Mouse (Mus musculus) spleen, adult 12 weeks (tissue): ENCODE data around the gene Tbck.

Experiments used
- DNase-seq: peaks from one replicate; pipeline ENCODE4 v3.0.0; 2022; ENCODE audit warnings: low spot score

Gene Tbck

DNA sequence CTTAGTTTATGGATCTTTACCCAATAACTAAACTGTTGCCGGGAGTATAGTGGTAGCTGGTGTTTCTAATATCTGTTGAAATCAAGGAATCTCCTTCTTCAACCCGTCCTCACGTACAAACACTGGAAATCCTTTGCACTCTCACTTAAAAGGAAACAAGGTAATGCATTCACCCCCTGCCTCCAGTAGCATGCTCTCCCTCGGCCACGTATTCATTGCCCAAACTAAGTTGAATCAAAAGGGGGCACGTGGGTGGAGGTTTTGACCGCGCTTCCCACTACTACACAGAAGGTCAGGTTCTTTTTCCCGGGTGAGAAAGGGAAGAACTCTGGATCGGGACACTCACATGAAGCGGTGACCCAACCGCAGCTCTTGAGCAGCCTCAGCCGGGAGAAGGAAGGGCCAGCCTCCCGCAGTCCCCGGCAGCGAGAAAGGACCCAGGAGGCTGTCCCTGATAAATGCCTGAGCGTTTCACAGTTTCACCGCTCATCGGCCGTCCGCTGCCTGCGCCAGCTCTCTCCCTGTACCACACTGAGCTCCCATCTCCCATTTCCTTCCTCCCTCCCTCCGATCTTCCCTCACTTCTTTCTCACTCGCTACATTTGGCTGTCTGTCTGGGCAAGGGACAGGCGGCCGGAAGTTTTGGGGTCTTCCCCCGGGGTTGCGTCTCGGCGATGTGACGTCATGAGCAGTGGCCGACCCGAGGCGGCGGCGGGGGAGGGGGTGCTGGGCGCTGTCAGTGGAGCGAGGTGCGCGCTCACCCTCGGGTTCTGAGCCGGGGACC, at the start of gene Tbck:
Gene Tbck, plus strand, starts transcription at position 698 of the 784 bp plus-strand sequence.
- peak; percentile 84 for DNase-seq

DNA sequence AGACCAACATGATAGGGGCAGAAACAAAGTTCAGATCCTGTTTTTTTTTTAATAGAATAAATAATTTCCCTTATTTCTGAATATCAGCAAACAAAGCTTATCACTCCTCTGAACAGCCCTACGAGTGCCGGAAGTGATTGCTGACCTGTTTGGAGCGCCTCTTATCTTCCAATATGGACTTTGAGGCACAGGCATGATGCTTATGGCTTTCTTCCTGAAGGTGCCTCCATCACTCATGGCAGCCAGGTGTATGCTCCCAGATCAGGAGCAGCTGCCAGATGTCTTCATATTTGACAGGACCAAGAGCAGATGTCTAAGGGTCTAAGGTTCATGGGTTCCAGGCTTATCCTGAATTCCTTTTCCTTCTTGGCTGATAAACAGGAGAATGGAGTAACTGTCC, 46.9 kb upstream of the Tbck start:
- no peak for DNase-seq

DNA sequence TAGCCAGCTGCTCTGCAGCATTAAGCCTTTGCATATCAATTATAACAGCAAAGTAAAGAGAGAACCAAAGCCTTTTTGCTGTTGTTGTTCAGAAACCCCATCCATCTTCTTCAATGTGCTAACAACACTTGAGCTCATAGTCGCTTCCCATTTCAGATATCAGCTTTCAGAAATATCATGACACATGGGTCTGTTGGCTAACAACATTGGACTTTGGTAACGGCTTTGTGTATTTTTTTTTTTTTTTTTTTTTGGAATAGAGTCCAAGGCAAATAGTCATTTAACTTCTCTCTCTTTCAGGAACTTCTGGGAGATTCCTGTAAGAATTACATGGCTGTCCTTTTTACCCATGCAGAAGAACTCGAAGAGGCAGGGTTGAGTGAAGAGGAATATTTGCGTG, 39.9 kb upstream of the Tbck start:
- no peak for DNase-seq

DNA sequence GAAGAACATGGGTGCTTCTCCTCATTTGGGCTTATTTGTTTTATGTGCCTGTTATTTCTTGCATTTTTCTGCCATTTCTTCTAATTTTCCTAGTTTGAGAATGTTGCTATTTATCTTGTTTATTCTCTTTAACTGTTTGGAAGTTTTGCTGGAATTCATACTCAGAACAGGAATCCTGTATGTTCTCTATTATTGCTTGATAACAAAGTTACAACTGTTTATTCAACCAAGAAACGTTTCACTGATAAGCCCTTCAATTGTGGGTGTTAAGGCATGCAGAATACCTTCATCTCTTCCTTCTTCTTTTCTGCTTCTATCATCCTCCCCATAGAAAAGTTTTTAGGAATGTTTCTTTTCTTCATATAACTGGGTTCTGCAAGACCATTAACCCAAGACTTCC, 37.1 kb upstream of the Tbck start:
- no peak for DNase-seq

DNA sequence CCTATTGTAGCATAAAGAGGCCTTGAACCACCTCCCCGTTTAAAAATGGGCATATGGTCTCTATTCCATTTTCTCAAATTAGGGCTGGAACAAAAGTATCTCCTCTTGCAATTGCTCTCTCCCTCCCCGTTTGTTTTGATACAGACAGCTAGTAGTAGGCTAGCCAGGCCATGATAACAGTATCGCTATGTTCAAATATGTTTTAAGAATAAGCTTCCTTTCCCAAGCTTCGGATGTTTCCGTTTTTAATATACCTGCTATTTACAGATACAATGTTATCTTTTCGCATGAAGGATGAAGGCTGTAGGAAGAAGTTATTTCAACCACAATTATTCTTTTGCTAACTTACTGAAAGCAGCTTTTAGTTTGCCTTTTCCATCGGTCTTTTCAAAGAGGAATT, 34.6 kb upstream of the Tbck start:
- no peak for DNase-seq

DNA sequence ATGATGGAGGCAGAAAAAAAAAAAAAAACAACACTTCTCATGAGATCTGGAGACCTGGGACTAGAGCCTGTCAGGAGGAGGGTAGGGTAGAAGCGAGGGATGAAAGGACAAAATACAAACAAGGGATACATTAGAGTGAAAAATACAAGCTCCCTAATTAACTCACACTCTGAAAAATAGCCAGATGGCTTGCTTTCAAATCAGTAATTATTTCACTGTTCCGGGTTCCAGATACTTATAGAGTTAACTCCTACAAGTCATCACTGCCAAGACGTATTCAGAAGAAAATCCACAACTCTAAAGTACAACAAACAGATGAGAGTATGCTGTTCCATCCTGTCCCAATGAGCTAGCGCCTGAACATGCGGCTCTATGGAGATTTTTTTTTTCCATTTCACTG, 33.8 kb upstream of the Tbck start:
- DNase-seq = no peak

DNA sequence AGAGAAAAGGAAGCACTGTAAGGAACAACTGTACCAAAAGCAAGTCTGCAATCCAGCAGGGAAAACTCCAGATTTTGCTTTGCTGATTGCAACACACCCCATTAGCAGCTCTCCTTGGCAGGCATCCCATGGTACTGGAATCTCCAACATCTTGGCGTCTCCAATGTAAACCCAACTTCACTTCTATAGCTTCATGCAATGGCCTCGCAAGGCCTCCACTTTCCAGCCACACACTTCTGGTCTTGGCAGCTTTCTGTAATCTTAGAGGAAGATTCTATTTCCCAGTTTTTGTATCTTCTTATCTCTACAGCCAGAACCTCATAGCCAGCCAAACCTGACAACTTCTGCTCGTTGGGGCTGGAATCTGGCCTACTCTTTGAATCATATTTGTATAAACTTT, 32.2 kb upstream of the Tbck start:
- no peak for DNase-seq

DNA sequence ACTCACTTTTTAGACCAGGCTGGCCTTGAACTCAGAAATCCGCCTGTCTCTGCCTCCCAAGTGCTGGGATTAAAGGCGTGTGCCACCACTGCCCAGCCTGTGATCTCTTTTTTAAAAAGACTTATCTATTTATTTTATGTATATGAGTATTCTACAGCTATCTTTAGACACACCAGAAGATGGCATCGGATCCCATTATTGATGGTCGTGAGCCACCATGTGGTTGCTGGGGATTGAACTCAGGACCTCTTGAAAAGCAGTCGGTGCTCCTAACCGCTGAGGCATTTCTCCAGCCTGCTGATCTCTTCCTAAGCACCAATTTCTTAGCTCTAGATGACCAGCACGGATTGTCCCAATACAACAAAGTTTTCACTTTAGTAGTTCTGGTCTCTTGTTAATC, 30.0 kb upstream of the Tbck start:
- DNase-seq = no peak

DNA sequence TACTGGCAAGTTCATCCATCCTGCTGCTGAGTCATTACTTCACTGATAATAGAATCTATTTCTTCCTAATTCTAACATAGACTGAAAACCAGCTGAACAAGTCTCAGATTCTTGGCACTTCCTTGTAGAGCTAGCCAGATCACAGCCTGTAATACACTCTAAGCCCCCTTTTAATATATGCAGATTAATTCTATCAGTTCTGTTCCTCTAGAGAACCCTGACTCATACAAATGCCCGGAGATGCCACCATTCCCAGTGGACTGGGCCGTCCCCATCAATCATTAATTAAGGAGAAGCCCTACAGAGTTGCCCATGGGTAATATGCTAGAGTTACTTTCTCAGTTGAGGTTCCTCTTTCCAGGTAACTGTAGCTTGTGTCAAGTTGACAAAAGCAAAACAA, 28.0 kb upstream of the Tbck start:
- no peak for DNase-seq

DNA sequence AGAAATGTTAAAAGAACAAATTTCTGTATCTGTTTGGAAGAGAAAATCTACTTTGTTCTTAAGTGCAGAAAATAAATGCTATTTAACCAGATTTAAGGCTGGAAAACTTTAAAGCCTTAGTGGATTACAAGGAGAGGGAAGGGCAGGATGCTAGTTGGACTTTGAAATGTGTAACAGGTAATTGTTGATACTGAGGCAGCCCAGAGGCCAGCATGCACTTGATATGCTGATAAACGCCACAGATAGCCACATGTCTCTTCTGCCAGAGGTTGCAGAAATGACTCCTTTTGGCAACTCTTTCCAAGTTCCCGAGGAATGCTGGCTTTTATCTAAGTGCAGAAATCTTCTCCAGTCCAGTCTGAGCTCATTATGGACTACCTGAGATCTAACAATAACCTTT, 6.5 kb upstream of the Tbck start:
- no peak for DNase-seq

DNA sequence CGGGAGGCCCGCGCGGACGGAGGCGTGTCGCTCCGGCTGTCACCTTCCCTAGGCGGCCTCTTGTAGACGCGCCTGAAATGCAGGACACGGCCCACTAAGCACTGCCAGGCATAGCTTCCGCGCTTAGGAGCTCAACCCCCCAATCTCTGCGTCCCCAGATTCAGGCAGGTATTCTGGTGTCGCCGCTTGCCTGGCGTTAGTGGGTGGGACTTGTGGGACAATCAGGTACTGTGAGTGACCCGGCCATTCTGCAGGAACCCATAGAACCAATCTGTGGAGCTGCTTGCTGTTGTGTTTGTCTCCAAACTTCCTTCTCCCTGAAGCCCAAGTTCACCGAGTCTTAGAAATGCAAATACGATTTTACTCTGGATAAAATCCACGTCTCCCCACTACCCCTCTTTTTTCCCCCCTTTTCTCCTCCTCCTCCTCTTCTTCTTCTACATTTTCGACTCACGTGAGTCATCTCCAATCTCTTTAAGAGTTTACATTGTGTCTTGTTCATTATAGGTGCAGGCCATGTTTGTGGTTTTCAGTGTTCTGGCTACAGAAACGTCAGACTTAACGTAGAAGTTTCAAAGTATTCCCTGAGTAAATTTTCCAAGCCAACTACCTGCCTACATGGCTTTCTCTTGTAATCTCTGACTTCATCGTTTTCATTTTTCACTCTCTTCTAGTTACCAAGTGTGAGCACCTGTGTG, 436 bp downstream of the Tbck start, which contains the start of gene Aimp1:
Gene Aimp1, minus strand, starts transcription at position 140 of the 698 bp plus-strand sequence.
- DNase-seq = no peak

DNA sequence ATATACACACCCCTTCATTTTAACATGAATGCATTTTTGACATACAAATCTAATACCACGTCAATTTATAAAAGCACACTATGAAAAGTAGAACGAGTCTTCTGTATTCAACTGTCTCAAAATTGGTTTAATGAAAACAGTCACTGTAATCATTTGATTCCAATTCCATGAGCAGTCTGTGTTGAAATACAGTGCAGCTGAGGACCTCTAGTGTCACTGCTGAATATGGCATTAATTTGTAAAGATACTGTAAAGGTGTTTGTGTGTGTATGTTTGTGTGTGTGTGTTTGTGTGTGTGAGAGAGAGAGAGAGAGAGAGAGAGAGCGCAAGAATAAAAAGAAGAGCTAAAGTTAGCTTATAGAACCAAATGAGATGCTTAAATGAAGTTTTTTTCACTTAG, 17.4 kb downstream of the Tbck start:
- no peak for DNase-seq

DNA sequence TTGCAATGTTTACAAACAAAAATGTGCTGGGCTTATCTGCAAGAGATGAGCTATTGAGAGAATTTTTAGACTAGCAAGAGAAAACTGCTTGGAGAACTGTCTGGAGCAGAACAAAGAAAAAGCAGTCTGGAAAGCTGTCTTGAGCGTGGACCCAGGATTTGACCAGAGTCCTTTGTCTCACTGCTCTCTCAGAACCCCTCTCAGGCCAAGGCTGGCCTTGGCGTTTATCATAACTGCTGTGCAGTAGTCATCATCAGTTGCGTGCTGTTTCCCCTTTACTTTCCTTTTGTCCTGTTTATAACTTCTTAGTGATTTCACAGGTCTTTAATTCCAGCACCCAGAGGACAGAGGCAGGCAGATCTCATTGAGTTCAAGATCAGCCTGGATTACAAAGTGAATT, 20.3 kb downstream of the Tbck start:
- no peak for DNase-seq

DNA sequence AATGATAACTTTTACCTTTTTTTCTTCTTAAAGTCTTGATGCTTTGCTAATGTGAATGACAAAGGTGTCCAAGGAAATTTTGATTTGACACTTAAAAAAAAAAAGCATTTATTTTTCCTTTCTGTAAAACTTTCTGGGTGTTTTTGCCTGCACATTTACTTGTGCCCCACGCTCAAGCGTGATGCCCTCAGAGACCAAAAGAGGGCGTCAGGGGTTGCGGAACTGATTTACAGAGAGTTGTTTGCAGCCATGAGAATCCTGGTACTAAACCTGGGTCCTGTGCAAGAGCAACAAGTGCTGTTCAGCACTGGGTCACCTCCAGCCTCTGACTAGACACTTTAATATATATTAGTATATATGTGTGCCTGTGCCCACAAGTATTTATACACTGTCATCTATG, 23.0 kb downstream of the Tbck start:
- no peak for DNase-seq

DNA sequence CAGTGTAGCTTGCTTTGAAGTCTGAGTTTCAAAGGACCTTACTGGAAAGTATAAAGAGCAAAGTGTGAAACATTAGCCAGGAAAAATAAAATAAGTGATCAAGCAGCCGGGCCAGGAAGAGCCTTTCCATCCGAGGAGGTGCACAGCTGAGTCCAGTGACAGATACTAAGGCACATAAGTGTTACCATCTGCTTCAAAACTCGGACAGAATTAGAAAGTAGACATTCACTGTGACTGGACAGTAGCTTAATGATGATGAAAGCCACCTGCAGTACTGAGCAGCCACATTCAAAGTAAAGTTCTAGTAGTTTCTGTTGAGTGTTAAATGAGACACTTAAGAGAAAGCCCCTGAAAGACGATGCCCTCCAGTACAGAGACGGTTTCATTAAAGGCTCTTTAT, 30.0 kb downstream of the Tbck start:
- no peak for DNase-seq

DNA sequence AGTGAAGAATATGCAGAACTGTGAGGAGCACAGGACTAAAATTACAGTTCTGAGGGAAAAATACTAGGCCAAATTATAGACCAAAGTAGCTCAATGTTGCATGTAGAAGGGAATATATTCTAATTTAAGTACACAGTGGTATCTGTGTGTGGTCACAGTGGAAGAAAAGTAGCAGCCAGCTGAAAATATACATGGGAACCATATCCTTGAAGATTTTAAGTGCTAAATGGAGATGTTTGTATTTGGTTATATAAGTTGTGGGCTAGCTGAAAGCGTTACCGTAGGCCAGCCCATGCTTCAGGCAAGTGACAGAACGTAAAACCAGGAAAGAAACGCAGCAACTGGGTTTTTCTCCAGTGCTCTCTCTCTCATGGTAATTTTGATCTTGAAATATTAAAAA, 33.4 kb downstream of the Tbck start:
- no peak for DNase-seq

DNA sequence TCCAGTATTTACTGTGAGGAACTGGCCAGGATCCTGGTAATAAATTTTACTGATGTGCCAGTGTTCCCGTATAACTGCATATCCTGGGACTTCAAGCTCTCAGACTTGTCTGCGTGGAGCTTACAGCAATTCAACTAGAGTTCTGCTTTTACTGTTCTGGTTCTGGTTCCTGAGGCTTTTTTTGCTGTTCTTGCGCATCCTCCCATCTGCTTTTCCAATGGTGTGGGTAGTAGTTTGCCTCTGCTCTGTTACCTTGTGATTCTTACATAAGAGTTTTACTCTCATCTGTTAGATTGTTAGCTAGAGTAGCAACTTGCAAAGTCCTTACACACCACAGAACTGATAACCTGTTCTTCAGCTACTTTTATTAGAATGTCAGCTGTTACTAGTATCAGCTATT, 40.4 kb downstream of the Tbck start:
- no peak for DNase-seq

DNA sequence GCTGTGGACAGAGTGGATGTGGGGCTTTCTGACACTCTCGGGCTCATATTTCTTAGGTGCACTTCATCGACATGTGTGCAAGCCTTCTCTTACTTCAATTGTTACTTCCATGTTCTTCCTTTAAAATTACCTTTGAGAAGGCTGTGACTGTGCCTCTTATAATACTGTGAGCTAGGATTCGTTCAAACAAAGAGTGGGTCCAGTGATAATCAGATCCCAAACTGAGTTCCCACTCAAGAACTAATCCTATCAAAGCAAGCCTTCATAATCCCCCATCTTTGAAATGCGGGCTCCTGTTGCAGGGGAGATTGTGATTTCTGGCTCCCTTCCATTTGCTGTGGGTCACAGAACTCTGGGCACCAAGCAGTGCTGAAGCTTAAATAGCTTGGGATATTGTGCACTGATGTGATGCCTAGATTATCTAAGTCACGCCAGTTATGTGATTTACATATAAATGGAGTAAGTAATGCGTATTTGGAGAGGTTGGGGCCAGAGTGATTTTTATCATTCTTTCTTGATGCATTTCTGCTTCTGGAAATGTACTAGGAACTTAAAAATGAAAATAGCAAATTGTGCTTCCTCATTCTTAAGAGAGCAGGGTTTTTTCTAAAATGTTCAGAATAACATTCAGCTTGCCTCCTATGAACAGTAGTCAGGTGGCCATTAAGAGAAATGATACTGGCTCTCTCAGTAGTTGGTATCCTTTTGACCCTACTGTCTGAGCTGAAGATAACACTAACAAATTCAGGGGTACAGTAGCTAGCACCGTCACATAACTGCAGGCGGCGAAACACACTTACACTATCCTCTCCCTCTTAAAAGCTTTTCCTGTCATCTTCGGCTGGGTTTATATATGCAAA, 60.6 kb downstream of the Tbck start:
- no peak for DNase-seq

DNA sequence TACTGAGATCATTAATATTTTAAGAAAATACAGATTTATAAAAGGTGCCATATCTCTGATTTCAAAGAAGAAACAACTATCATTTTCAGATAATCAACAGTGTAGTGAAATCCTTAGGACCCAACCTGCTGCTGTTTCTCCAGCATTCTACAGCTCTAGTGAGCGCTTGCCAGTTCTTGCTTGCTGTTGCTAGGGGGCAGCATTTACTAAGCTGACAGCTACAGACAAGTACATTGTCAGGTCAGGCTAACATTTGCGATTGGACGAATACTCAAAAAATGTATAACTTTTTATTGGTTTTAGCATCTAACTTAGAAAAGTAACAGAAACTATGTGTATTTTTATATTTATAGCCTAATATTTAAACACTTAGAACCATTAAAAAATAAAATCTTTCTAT, 63.1 kb downstream of the Tbck start:
- no peak for DNase-seq

DNA sequence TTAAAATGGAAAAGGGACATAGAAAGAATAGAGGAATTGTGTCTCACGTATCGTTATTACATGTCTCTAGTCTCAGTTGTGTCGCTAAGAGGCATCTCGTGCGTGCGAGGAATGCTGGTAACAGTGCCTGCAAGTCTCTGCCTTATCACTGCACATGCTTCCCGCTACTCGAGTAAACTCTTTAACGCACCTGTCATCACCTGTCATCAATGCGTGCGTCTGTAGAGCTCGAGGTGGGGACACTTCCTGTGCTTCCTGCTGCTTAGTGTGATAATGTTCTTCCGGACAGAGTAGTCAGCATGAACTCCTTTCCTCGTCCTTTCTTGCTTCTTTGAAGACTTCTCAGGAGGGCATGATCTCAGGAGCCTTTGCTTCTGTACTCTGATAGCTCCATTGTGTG, 63.8 kb downstream of the Tbck start:
- DNase-seq = no peak

DNA sequence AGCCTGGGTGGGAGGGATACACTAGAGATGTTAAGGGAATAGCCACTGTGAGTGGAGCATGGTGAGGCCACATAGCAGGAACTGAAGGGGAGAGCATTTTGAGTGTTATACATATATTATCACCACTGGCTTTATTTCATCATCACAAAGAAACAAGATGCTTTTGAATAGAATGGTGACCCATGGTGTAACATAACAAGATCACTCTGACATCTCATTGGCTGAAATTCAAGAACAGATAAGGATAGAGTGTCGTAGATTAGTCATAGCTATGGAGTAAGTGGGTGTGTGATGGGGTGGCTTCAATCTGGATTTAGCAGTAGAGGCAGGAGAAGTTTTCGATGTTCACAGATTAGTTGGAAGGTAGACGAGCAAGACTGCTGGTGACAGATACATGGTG, 64.8 kb downstream of the Tbck start:
- no peak for DNase-seq

DNA sequence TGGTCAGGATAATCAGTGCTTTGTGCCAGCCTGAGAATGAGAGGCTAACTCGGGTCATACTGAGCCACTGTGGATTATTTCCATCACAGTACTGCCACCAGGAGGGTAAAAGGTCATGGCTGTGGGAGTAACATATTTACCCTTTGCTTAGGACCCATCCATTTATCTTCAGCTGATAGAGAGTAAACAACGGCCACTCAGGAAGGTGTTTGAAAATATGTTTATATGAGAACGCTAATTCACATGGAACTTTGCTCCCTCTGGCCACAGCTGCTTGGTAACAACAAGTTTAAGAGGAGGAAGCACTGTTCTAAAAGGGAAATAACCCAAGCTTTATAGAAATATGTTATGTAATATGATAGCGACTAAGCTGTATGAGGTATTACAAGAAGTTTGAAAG, 68.8 kb downstream of the Tbck start:
- DNase-seq = no peak

DNA sequence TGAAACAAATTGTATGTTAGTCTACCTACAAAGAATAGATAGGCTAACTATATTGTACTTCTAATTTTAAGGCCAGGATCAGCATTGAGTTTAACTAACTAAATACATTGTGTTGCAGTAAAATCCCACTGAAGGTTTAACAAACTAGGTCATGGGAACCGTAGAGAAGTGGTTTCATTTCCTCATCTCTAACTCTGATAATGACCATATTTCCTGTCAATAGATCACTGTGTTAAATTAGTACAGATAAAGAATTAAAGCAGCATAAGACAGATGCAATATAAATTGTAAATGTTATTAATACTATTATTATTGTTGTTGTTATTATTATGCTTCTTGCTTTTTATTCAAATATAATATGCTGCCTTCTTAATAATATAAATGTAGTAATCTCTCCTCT, 72.3 kb downstream of the Tbck start:
- no peak for DNase-seq
